Mouse (Mus musculus) MEL (cell line): Measurements from ENCODE around the gene Fam171a2.

Experiments
- CTCF ChIP-seq, 3 experiments: IDR thresholded peaks in 2 of 3; conservative IDR thresholded peaks in 1 of 3; 2 replicates each; pipeline ENCODE4 v1.5.1; 2011 to 2012; ENCODE audit warnings: low read length in 3 of 3, low read depth in 2 of 3, mild to moderate bottlenecking in 2 of 3, improper control_type of control experiment in 1 of 3, inconsistent platforms in 1 of 3, mixed read lengths in 1 of 3, moderate library complexity in 1 of 3; ENCODE audit not compliant: control insufficient read depth in 1 of 3, insufficient read depth in 1 of 3, poor library complexity in 1 of 3, severe bottlenecking in 1 of 3
- EP300 ChIP-seq, 2 experiments: IDR thresholded peaks; 2 replicates each; pipeline ENCODE4 v1.6.1; 2011; ENCODE audit warnings: improper control_type of control experiment in 2 of 2, low read length in 2 of 2, low read depth in 1 of 2, mild to moderate bottlenecking in 1 of 2
- GATA1 ChIP-seq: IDR thresholded peaks from 2 replicates; pipeline ENCODE4 v1.6.1; 2011; ENCODE audit warnings: low read depth, low read length, improper control_type of control experiment
- HCFC1 ChIP-seq: IDR thresholded peaks from 2 replicates; pipeline ENCODE4 v1.6.1; 2012; ENCODE audit warnings: low read depth, mild to moderate bottlenecking, inconsistent platforms, low read length, improper control_type of control experiment, moderate library complexity
- JUND ChIP-seq: IDR thresholded peaks from 2 replicates; pipeline ENCODE4 v1.6.1; 2011; ENCODE audit warnings: low read depth, mild to moderate bottlenecking, improper control_type of control experiment, low read length
- MAFK ChIP-seq: IDR thresholded peaks from 2 replicates; pipeline ENCODE4 v1.6.1; 2011; ENCODE audit warnings: low read depth, mild to moderate bottlenecking, low read length, improper control_type of control experiment, borderline replicate concordance
- MYB ChIP-seq: IDR thresholded peaks from 2 replicates; pipeline ENCODE4 v1.6.1; 2011; ENCODE audit warnings: mild to moderate bottlenecking, low read depth, low read length, improper control_type of control experiment
- POLR2A ChIP-seq, 2 experiments: IDR thresholded peaks; 2 replicates each; pipeline ENCODE4 v1.6.1; 2011 to 2012; ENCODE audit warnings: low read length in 2 of 2, mild to moderate bottlenecking in 2 of 2, control low read depth in 1 of 2, improper control_type of control experiment in 1 of 2, low read depth in 1 of 2, moderate library complexity in 1 of 2; ENCODE audit not compliant: control insufficient read depth in 1 of 2, insufficient read depth in 1 of 2, poor library complexity in 1 of 2
- POLR2AphosphoS2 ChIP-seq: IDR thresholded peaks from 2 replicates; pipeline ENCODE4 v1.6.1; 2011; ENCODE audit warnings: low read length, improper control_type of control experiment
- SMC3 ChIP-seq: IDR thresholded peaks from 2 replicates; pipeline ENCODE4 v1.6.1; 2011; ENCODE audit warnings: low read depth, low read length, improper control_type of control experiment
- TAL1 ChIP-seq: IDR thresholded peaks from 2 replicates; pipeline ENCODE4 v1.6.1; 2012; ENCODE audit warnings: mild to moderate bottlenecking, inconsistent platforms, low read length, moderate library complexity, mixed read lengths
- TBP ChIP-seq: IDR thresholded peaks from 2 replicates; pipeline ENCODE4 v1.8.0; 2011; ENCODE audit warnings: low read depth, low read length, improper control_type of control experiment
- ZKSCAN1 ChIP-seq: IDR thresholded peaks from 2 replicates; pipeline ENCODE4 v1.6.1; 2012; ENCODE audit warnings: low read depth, mild to moderate bottlenecking, inconsistent platforms, low read length, improper control_type of control experiment, moderate library complexity
- ZNF384 ChIP-seq: IDR thresholded peaks from 2 replicates; pipeline ENCODE4 v1.6.1; 2012; ENCODE audit warnings: low read depth, mild to moderate bottlenecking, inconsistent platforms, low read length, improper control_type of control experiment

- TF ChIP-seq SMC3 (peak; percentile 60), GATA1 (no peak), TAL1 (no peak), MAFK (no peak), POLR2A (IDR thresholded peaks at IDR 0.05; ENCODE audit: control insufficient read depth in 1 of 2, insufficient read depth in 1 of 2, low read depth in 1 of 2, low read length in 2 of 2, poor library complexity in 1 of 2) (no peak), CTCF (IDR thresholded peaks at IDR 0.05 in 2 of 3, conservative IDR thresholded peaks at IDR 0.05 in 1 of 3; ENCODE audit: control insufficient read depth in 1 of 3, insufficient read depth in 1 of 3, low read depth in 2 of 3, low read length in 3 of 3, poor library complexity in 1 of 3, severe bottlenecking in 1 of 3) (peak; percentile 40 to 61 (median 56)), EP300 (IDR thresholded peaks at IDR 0.05; ENCODE audit: low read depth in 1 of 2, low read length in 2 of 2) (no peak), TBP (no peak), ZKSCAN1 (no peak), ZNF384 (no peak), HCFC1 (no peak), MYB (no peak), POLR2AphosphoS2 (no peak), JUND (no peak)
Measured at GRCm38 (mm10) chr11:102441434-102441833, 6.0 kb downstream of the Fam171a2 start.
